ENCODE assay signal across 8 mouse cellular contexts in the genomic region with DNA sequence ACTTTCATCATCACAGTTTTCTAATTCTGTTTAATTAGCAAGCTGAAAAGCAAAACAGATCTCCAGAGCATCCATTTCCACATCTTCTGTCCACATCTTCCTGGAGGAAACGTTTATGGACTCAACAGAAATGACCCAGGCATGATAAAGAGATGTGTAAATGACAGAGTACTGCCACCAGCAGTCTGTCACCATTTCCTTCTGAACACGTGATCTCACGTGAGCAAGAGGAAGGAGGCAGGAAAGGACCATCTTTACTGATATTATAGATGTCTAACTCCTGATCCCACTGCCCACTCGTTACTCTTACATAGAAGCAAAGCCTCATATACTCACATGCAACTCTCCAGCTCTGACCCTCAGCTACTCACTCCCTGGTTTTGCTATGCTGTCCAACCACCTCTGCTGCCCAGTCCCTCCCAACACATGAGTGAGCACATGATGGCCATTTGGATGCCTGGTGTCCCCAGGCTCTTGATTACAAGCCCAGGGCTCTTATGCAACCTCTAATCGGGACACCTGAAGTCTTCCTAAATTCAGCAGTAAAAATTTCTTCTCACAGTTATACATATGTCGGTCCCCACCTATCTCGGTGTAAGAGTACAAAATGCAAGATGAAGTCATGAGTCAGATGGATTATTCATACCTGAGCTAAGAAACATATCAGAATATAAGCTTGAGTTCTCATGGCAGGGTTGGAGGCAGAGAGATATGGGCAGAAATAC. TPM values are rescaled to one million over a fixed set of nuclear protein-coding genes. Genes with fewer than 3 reads are reported as not detected.
DNase-seq lines count a peak whose midpoint lies in the region; ATAC-seq and TF ChIP-seq lines count a peak whose summit lies in the region.
"Not testable (repeated sequence)": the region's sequence is repeated elsewhere in the genome, so short reads cannot be mapped to it uniquely, and the experiment has no call there.

No protein-coding gene starts in this region.

- TF ChIP-seq CTCF in bone marrow, adult 2 months (IDR thresholded peaks at IDR 0.05; ENCODE audit: control insufficient read depth, insufficient read depth, low read length); spleen, adult 2 months (IDR thresholded peaks at IDR 0.05; ENCODE audit: extremely low read depth, insufficient read depth, insufficient read length, insufficient replicate concordance): not testable (repeated sequence)

- not testable (repeated sequence) for ATAC-seq in intestine, embryonic 14.5 days (replicated peaks; ENCODE audit: low FRiP score, low TSS enrichment, low read depth); kidney, embryonic 15.5 days (replicated peaks; ENCODE audit: low FRiP score)
- ATAC-seq in liver, embryonic 16.5 days (ENCODE audit: low read depth), result 0 out of 2 replicates have a peak, but pooled peaks have one; percentile 24
- ATAC-seq in megakaryocyte, adult 5-6 weeks (ENCODE audit: poor library complexity, severe bottlenecking), result peak; percentile 77

- H3K36me3 ChIP-seq in intestine, embryonic 14.5 days (ENCODE audit: control insufficient read depth, insufficient read depth, low read length); kidney, embryonic 15.5 days; liver, embryonic 16.5 days (ENCODE audit: control insufficient read depth, insufficient read depth); spleen, adult 2 months (ENCODE audit: control insufficient read depth, insufficient read depth, low read length): not testable (repeated sequence)

- peak; percentile 26 for DNase-seq in 416B (ENCODE audit: low read depth)
- DNase-seq in heart, adult 8-10 months (ENCODE audit: low spot score), result peak; percentile 19
- not testable (repeated sequence) for DNase-seq in intestine, embryonic 14.5 days (ENCODE audit: low spot score)
- peak in 1 of 2 experiments; percentile 41 for DNase-seq in spleen, adult 2 months (ENCODE audit: low read depth in 1 of 2, low spot score in 2 of 2)

- peak overlapping the region; percentile 41 for H3K4me2 ChIP-seq in intestine, embryonic 14.5 days (ENCODE audit: low read length)
- peak overlapping the region; percentile 42; the same call in 1 of the 2 replicates for H3K4me2 ChIP-seq in kidney, embryonic 15.5 days
- peak overlapping the region; percentile 41 for H3K4me2 ChIP-seq in liver, embryonic 16.5 days (ENCODE audit: low read depth, low read length)

- not testable (repeated sequence) for H3K27me3 ChIP-seq in intestine, embryonic 14.5 days (replicated peaks; ENCODE audit: control insufficient read depth, insufficient read depth, low read length); kidney, embryonic 15.5 days; liver, embryonic 16.5 days (ENCODE audit: control insufficient read depth, insufficient read depth, low read depth, low read length); spleen, adult 2 months (ENCODE audit: control insufficient read depth, insufficient read depth, low read length)

- TF ChIP-seq POLR2A in bone marrow, adult 2 months (IDR thresholded peaks at IDR 0.05; ENCODE audit: borderline replicate concordance, control insufficient read depth, low read depth, low read length); spleen, adult 2 months (IDR thresholded peaks at IDR 0.05; ENCODE audit: low read depth, low read length): not testable (repeated sequence)

- WGBS in bone marrow, adult 2 months, result 32% methylated on average over 5 of the region's 7 CpGs
- WGBS in intestine, embryonic 14.5 days, result 80% methylated on average over 5 of the region's 7 CpGs
- WGBS in kidney, embryonic 15.5 days, result 86% methylated on average over 5 of the region's 7 CpGs
- 51% methylated on average over 5 of the region's 7 CpGs for WGBS in liver, embryonic 16.5 days (ENCODE audit: insufficient replicate concordance)
- WGBS in spleen, adult 2 months, result 31% methylated on average over 6 of the region's 7 CpGs

- H3K27ac ChIP-seq in bone marrow, adult 2 months (ENCODE audit: control insufficient read depth, insufficient read depth, low read depth, low read length, poor library complexity); intestine, embryonic 14.5 days (ENCODE audit: low read depth); kidney, embryonic 15.5 days; liver, embryonic 16.5 days (ENCODE audit: low read length): not testable (repeated sequence)
- H3K27ac ChIP-seq in spleen, adult 2 months (ENCODE audit: insufficient read depth, low read length), result peak overlapping the region; percentile 60

- not testable (repeated sequence) for H3K9ac ChIP-seq in intestine, embryonic 14.5 days (ENCODE audit: low read length); kidney, embryonic 15.5 days; liver, embryonic 16.5 days (ENCODE audit: low read depth, low read length)

- peak overlapping the region; percentile 29 for H3K4me3 ChIP-seq in bone marrow, adult 2 months (replicated peaks; ENCODE audit: control insufficient read depth, low read depth, low read length)
- H3K4me3 ChIP-seq in intestine, embryonic 14.5 days (ENCODE audit: low read depth, low read length); liver, embryonic 16.5 days (ENCODE audit: low read depth, low read length): not testable (repeated sequence)
- H3K4me3 ChIP-seq in kidney, embryonic 15.5 days (replicated peaks), result peak overlapping the region; percentile 27; the same call in 1 of the 2 replicates
- peak overlapping the region; percentile 59 for H3K4me3 ChIP-seq in spleen, adult 2 months (ENCODE audit: extremely low read depth, insufficient read depth, insufficient read length)

- H3K4me1 ChIP-seq in bone marrow, adult 2 months (ENCODE audit: control insufficient read depth, insufficient read depth, low read length); intestine, embryonic 14.5 days (replicated peaks; ENCODE audit: control insufficient read depth, insufficient read depth, low read length); kidney, embryonic 15.5 days; liver, embryonic 16.5 days (ENCODE audit: control insufficient read depth, low read depth, low read length); spleen, adult 2 months (ENCODE audit: control insufficient read depth, insufficient read depth, insufficient read length): not testable (repeated sequence)

- not testable (repeated sequence) for H3K9me3 ChIP-seq in intestine, embryonic 14.5 days (ENCODE audit: control insufficient read depth, low read length); kidney, embryonic 15.5 days (replicated peaks); liver, embryonic 16.5 days (replicated peaks; ENCODE audit: control insufficient read depth, low read length)

RNA-seq across cellular contexts. Expression of a gene that starts 2.0 kb away (rescaled TPM):
- polyA plus RNA-seq in bone marrow, adult 2 months (2011; ENCODE audit: insufficient read depth, insufficient read length, low replicate concordance, missing spikeins), result 15.0 and 30.2 TPM in 2 replicates
- total RNA-seq in heart, adult 8-10 months (2022), result 1 to 10 TPM; 5.7 to 9.1 (median 7.9) TPM
- polyA plus RNA-seq in intestine, embryonic 14.5 days (2014; fragmentation: Nextera tagmentation; extraction: Ambion mirVana), result 6.5 and 7.1 TPM in 2 replicates
- polyA plus RNA-seq in kidney, embryonic 15.5 days (2015; fragmentation: Nextera tagmentation; extraction: Ambion mirVana), result 8.5 and 9.4 TPM in 2 replicates
- 3.6 and 4.0 TPM in 2 replicates for polyA plus RNA-seq in liver, embryonic 16.5 days (2015; fragmentation: Nextera tagmentation; extraction: Ambion mirVana)
- total RNA-seq in megakaryocyte, adult 5-6 weeks (2015), result 107 and 110 TPM in 2 replicates
- total RNA-seq in megakaryocyte, adult 5-6 weeks (2017), result 131 and 141 TPM in 2 replicates
- 3.5 TPM in 2 replicates for polyA plus RNA-seq in spleen, adult 2 months (2012; rRNA removed)
